Mouse (Mus musculus): ENCODE measurements at regions not wholly inside any gene's neighbourhood (a gene's known extent, or its start where the extent isn't known, plus 50 kb on each side); places are given as distances from the start of the nearest gene placed in this dataset.
"Not testable (repeated sequence)": the region's sequence is repeated elsewhere in the genome, so short reads cannot be mapped to it uniquely, and the experiment has no call there.

GRCm38 (mm10) chr1:128508816-128509461 lies 83.2 kb downstream of the Cxcr4 start:
- H3K4me3 ChIP-seq (replicated peaks; ENCODE audit: low read length) = no peak overlapping the region
- no peak overlapping the region for H3K9ac ChIP-seq (ENCODE audit: low read length)
- no peak for ATAC-seq (ENCODE audit: insufficient read depth, low FRiP score)
- no peaks in the 10 kb centered on the region for H3K36me3 ChIP-seq (ENCODE audit: control insufficient read depth, insufficient read depth, low read length)
- 78% methylated on average over 2 of the region's 2 CpGs for WGBS
- no peaks in the 10 kb centered on the region for H3K9me3 ChIP-seq (replicated peaks; ENCODE audit: control insufficient read depth, low read length)
- H3K27me3 ChIP-seq (ENCODE audit: control insufficient read depth, insufficient read depth, low read length) = no peaks in the 10 kb centered on the region
- no peak overlapping the region for H3K27ac ChIP-seq (ENCODE audit: low read length)
- H3K4me1 ChIP-seq (ENCODE audit: control insufficient read depth, insufficient read depth, low read length) = no peaks in the 10 kb centered on the region
- H3K4me2 ChIP-seq (ENCODE audit: low read depth, low read length) = no peak overlapping the region

- H3K27me3 ChIP-seq (ENCODE audit: control insufficient read depth, insufficient read depth, low read length) = no peaks in the 10 kb centered on the region
- no peak overlapping the region for H3K4me3 ChIP-seq (replicated peaks; ENCODE audit: low read length)
- no peaks in the 10 kb centered on the region for H3K4me1 ChIP-seq (ENCODE audit: control insufficient read depth, insufficient read depth, low read length)
- ATAC-seq (ENCODE audit: insufficient read depth, low FRiP score) = no peak
- 78% methylated on average over 4 of the region's 4 CpGs for WGBS
- no peak overlapping the region for H3K9ac ChIP-seq (ENCODE audit: low read length)
- H3K36me3 ChIP-seq (ENCODE audit: control insufficient read depth, insufficient read depth, low read length) = no peaks in the 10 kb centered on the region
- H3K9me3 ChIP-seq (replicated peaks; ENCODE audit: control insufficient read depth, low read length) = no peaks in the 10 kb centered on the region
- no peak overlapping the region for H3K27ac ChIP-seq (ENCODE audit: low read length)
- no peak overlapping the region for H3K4me2 ChIP-seq (ENCODE audit: low read depth, low read length)
Measured at GRCm38 (mm10) chr1:128506551-128507313, 85.4 kb downstream of the Cxcr4 start.

GRCm38 (mm10) chr1:128504371-128504770 lies 87.2 kb upstream of the Dars start:
- WGBS = 47% methylated on average over 4 of the region's 4 CpGs
- Histone ChIP-seq H3K27ac (ENCODE audit: low read length) (no peak overlapping the region), H3K4me2 (ENCODE audit: low read depth, low read length) (no peak overlapping the region), H3K9ac (ENCODE audit: low read length) (no peak overlapping the region), H3K27me3 (ENCODE audit: control insufficient read depth, insufficient read depth, low read length) (no peaks in the 10 kb centered on the region), H3K4me3 (replicated peaks; ENCODE audit: low read length) (no peak overlapping the region), H3K9me3 (replicated peaks; ENCODE audit: control insufficient read depth, low read length) (no peaks in the 10 kb centered on the region), H3K4me1 (ENCODE audit: control insufficient read depth, insufficient read depth, low read length) (no peaks in the 10 kb centered on the region), H3K36me3 (ENCODE audit: control insufficient read depth, insufficient read depth, low read length) (no peaks in the 10 kb centered on the region)
- no peak for ATAC-seq (ENCODE audit: insufficient read depth, low FRiP score)

- no peak overlapping the region for H3K27ac ChIP-seq (ENCODE audit: low read length)
- no peak overlapping the region for H3K9ac ChIP-seq (ENCODE audit: low read length)
- no peak for ATAC-seq (ENCODE audit: insufficient read depth, low FRiP score)
- 37% methylated on average over 9 of the region's 9 CpGs for WGBS
- no peaks in the 10 kb centered on the region for H3K4me1 ChIP-seq (ENCODE audit: control insufficient read depth, insufficient read depth, low read length)
- H3K27me3 ChIP-seq (ENCODE audit: control insufficient read depth, insufficient read depth, low read length) = no peaks in the 10 kb centered on the region
- no peak overlapping the region for H3K4me3 ChIP-seq (replicated peaks; ENCODE audit: low read length)
- no peaks in the 10 kb centered on the region for H3K9me3 ChIP-seq (replicated peaks; ENCODE audit: control insufficient read depth, low read length)
- H3K4me2 ChIP-seq (ENCODE audit: low read depth, low read length) = no peak overlapping the region
- no peaks in the 10 kb centered on the region for H3K36me3 ChIP-seq (ENCODE audit: control insufficient read depth, insufficient read depth, low read length)
Measured at GRCm38 (mm10) chr1:128498042-128498772, 81.0 kb upstream of the Dars start.

- H3K4me2 ChIP-seq (ENCODE audit: low read depth, low read length) = no peak overlapping the region
- H3K4me1 ChIP-seq (ENCODE audit: control insufficient read depth, insufficient read depth, low read length) = no peaks in the 10 kb centered on the region
- H3K4me3 ChIP-seq (replicated peaks; ENCODE audit: low read length) = no peak overlapping the region
- no peaks in the 10 kb centered on the region for H3K9me3 ChIP-seq (replicated peaks; ENCODE audit: control insufficient read depth, low read length)
- no peak overlapping the region for H3K27ac ChIP-seq (ENCODE audit: low read length)
- no peak overlapping the region for H3K9ac ChIP-seq (ENCODE audit: low read length)
- H3K36me3 ChIP-seq (ENCODE audit: control insufficient read depth, insufficient read depth, low read length) = no peaks in the 10 kb centered on the region
- ATAC-seq (ENCODE audit: insufficient read depth, low FRiP score) = no peak
- no peaks in the 10 kb centered on the region for H3K27me3 ChIP-seq (ENCODE audit: control insufficient read depth, insufficient read depth, low read length)
- WGBS = 98% methylated on average over 2 of the region's 2 CpGs
Measured at GRCm38 (mm10) chr1:128492251-128492650, 75.1 kb upstream of the Dars start.

- not testable (repeated sequence) for H3K9me3 ChIP-seq (replicated peaks; ENCODE audit: control insufficient read depth, low read length); H3K36me3 ChIP-seq (ENCODE audit: control insufficient read depth, insufficient read depth, low read length); H3K27ac ChIP-seq (ENCODE audit: low read length); H3K9ac ChIP-seq (ENCODE audit: low read length); H3K4me2 ChIP-seq (ENCODE audit: low read depth, low read length); H3K4me3 ChIP-seq (replicated peaks; ENCODE audit: low read length); H3K4me1 ChIP-seq (ENCODE audit: control insufficient read depth, insufficient read depth, low read length); H3K27me3 ChIP-seq (ENCODE audit: control insufficient read depth, insufficient read depth, low read length); ATAC-seq (ENCODE audit: insufficient read depth, low FRiP score)
- WGBS = 92% methylated on average over 2 of the region's 4 CpGs
Measured at GRCm38 (mm10) chr1:128487181-128487580, 70.0 kb upstream of the Dars start.

GRCm38 (mm10) chr1:128478376-128478775 lies 61.2 kb upstream of the Dars start:
- Histone ChIP-seq H3K27ac (ENCODE audit: low read length) (no peak overlapping the region), H3K4me2 (ENCODE audit: low read depth, low read length) (no peak overlapping the region), H3K9me3 (replicated peaks; ENCODE audit: control insufficient read depth, low read length) (no peaks in the 10 kb centered on the region), H3K36me3 (ENCODE audit: control insufficient read depth, insufficient read depth, low read length) (no peaks in the 10 kb centered on the region), H3K4me3 (replicated peaks; ENCODE audit: low read length) (no peak overlapping the region), H3K27me3 (ENCODE audit: control insufficient read depth, insufficient read depth, low read length) (no peaks in the 10 kb centered on the region), H3K9ac (ENCODE audit: low read length) (no peak overlapping the region), H3K4me1 (ENCODE audit: control insufficient read depth, insufficient read depth, low read length) (no peaks in the 10 kb centered on the region)
- ATAC-seq (ENCODE audit: insufficient read depth, low FRiP score) = no peak
- 71% methylated on average over 6 of the region's 6 CpGs for WGBS

GRCm38 (mm10) chr1:128477653-128478052 lies 60.5 kb upstream of the Dars start:
- H3K9me3 ChIP-seq (replicated peaks; ENCODE audit: control insufficient read depth, low read length) = no peaks in the 10 kb centered on the region
- H3K4me1 ChIP-seq (ENCODE audit: control insufficient read depth, insufficient read depth, low read length) = peaks cover 4% of the 10 kb centered on the region; the same call in 1 of the 2 replicates
- no peaks in the 10 kb centered on the region for H3K36me3 ChIP-seq (ENCODE audit: control insufficient read depth, insufficient read depth, low read length)
- no peak overlapping the region for H3K4me2 ChIP-seq (ENCODE audit: low read depth, low read length)
- WGBS = 79% methylated on average over 2 of the region's 2 CpGs
- no peak for ATAC-seq (ENCODE audit: insufficient read depth, low FRiP score)
- no peak overlapping the region for H3K27ac ChIP-seq (ENCODE audit: low read length)
- H3K4me3 ChIP-seq (replicated peaks; ENCODE audit: low read length) = no peak overlapping the region
- H3K27me3 ChIP-seq (ENCODE audit: control insufficient read depth, insufficient read depth, low read length) = no peaks in the 10 kb centered on the region
- no peak overlapping the region for H3K9ac ChIP-seq (ENCODE audit: low read length)

- Histone ChIP-seq H3K27me3 (ENCODE audit: control insufficient read depth, insufficient read depth, low read length) (no peaks in the 10 kb centered on the region), H3K9ac (ENCODE audit: low read length) (0 out of 2 replicates have a peak overlapping the region, but pooled peaks have one; percentile 7), H3K36me3 (ENCODE audit: control insufficient read depth, insufficient read depth, low read length) (no peaks in the 10 kb centered on the region), H3K9me3 (replicated peaks; ENCODE audit: control insufficient read depth, low read length) (no peaks in the 10 kb centered on the region), H3K4me1 (ENCODE audit: control insufficient read depth, insufficient read depth, low read length) (peaks cover 11% of the 10 kb centered on the region), H3K4me2 (ENCODE audit: low read depth, low read length) (peak overlapping the region; percentile 46), H3K27ac (ENCODE audit: low read length) (no peak overlapping the region), H3K4me3 (replicated peaks; ENCODE audit: low read length) (peak overlapping the region; percentile 26; the same call in 1 of the 2 replicates)
- no peak for ATAC-seq (ENCODE audit: insufficient read depth, low FRiP score)
- 30% methylated on average over 15 of the region's 15 CpGs for WGBS
Measured at GRCm38 (mm10) chr1:128472713-128473230, 55.6 kb upstream of the Dars start.
